Mouse (Mus musculus) hindbrain, postnatal 0 days (tissue): ENCODE data around the gene Bcl9. TPM values are rescaled to one million over a fixed set of nuclear protein-coding genes. Genes with fewer than 3 reads are reported as not detected.

ENCODE experiments used
- ATAC-seq: fragments of 200-750 bp; cut with Nextera tagmentation; 2 replicates; pipeline ENCODE4 v1.8.0; 2017; ENCODE audit warnings: mild to moderate bottlenecking, moderate TSS enrichment, moderate library complexity
- DNase-seq: peaks from one replicate; pipeline ENCODE4 v3.0.0-alpha.2; 2015; ENCODE audit warnings: low spot score
- H3K27ac ChIP-seq: fragments of 300-500 bp; sonication (generic); 2 replicates; pipeline ENCODE4 v1.5.1; 2014; ENCODE audit warnings: mild to moderate bottlenecking
- H3K27me3 ChIP-seq: fragments of 300-500 bp; sonication (generic); 2 replicates; pipeline ENCODE4 v1.6.1; 2014; ENCODE audit warnings: low read length, mixed read lengths; ENCODE audit not compliant: insufficient read depth
- H3K36me3 ChIP-seq: fragments of 300-500 bp; sonication (generic); 2 replicates; pipeline ENCODE4 v1.6.1; 2014; ENCODE audit warnings: low read length, mixed read lengths; ENCODE audit not compliant: insufficient read depth
- H3K4me1 ChIP-seq: fragments of 300-500 bp; sonication (generic); 2 replicates; pipeline ENCODE4 v1.6.1; 2014; ENCODE audit warnings: antibody characterized with exemption, low read length, mixed read lengths; ENCODE audit not compliant: insufficient read depth
- H3K4me2 ChIP-seq: fragments of 300-500 bp; sonication (generic); 2 replicates; pipeline ENCODE4 v1.6.1; 2014; ENCODE audit warnings: low read depth, mild to moderate bottlenecking, low read length, moderate library complexity, mixed read lengths
- H3K4me3 ChIP-seq: fragments of 300-500 bp; sonication (generic); 2 replicates; pipeline ENCODE4 v1.5.1; 2014; ENCODE audit warnings: low read length
- H3K9ac ChIP-seq: fragments of 300-500 bp; sonication (generic); replicated peaks from 2 replicates; pipeline ENCODE4 v1.6.1; 2014; ENCODE audit warnings: mild to moderate bottlenecking, low read length, moderate library complexity, mixed read lengths
- H3K9me3 ChIP-seq: fragments of 300-500 bp; sonication (generic); 2 replicates; pipeline ENCODE4 v1.6.1; 2016; ENCODE audit warnings: low read length, mixed read lengths
- CTCF ChIP-seq: IDR thresholded peaks from 2 replicates; pipeline ENCODE4 v1.5.1; 2016; ENCODE audit warnings: antibody characterized with exemption, control low read depth, low read depth
- WGBS: fragments of 180-500 bp; shearing (Covaris S2); extraction: QIAGEN DNeasy Blood & Tissue Kit; methylation state at CpG from one replicate; pipeline ENCODE4 v1.1.7; 2014; 5-methylcytosine and 5-hydroxymethylcytosine counted together
- polyA plus RNA-seq: library from polyadenylated mRNA; unstranded; fragments of >200 nt; fragmentation: Nextera tagmentation; extraction: Ambion mirVana; gene quantifications from 2 replicates; pipeline ENCODE4 v1.2.1, GENCODE M21; 2015
- total RNA-seq: library from RNA; depleted of rRNA; stranded (reverse); fragments of >200 nt; gene quantifications from 2 replicates; pipeline ENCODE4 v1.2.3, GENCODE M21; 2014

The Bcl9 gene
- total and polyA plus RNA-seq, 2 experiments from 2014 or later: 30.3 to 53.8 TPM

GRCm38 (mm10) chr3:97234797-97235196 lies 62.9 kb downstream of the Bcl9 start:
- ATAC-seq (no peak), DNase-seq (no peak)
- no peak overlapping the region for H3K4me3 ChIP-seq
- 88% methylated on average over 14 of the region's 14 CpGs for WGBS
- TF ChIP-seq CTCF: no peak
- no peaks in the 10 kb centered on the region for H3K9me3 ChIP-seq
- H3K36me3 ChIP-seq: no peaks in the 10 kb centered on the region
- H3K27me3 ChIP-seq: no peaks in the 10 kb centered on the region
- no peak overlapping the region for H3K27ac ChIP-seq
- H3K4me1 ChIP-seq: no peaks in the 10 kb centered on the region
- no peak overlapping the region for H3K4me2 ChIP-seq
- H3K9ac ChIP-seq: no peak overlapping the region

GRCm38 (mm10) chr3:97232328-97232727 lies 65.4 kb downstream of the Bcl9 start:
- ATAC-seq (no peak), DNase-seq (no peak)
- Histone ChIP-seq H3K4me3 (no peak overlapping the region), H3K9me3 (no peaks in the 10 kb centered on the region), H3K27me3 (no peaks in the 10 kb centered on the region), H3K4me1 (peaks cover 7% of the 10 kb centered on the region; the same call in 1 of the 2 replicates), H3K9ac (no peak overlapping the region), H3K36me3 (no peaks in the 10 kb centered on the region), H3K4me2 (no peak overlapping the region), H3K27ac (no peak overlapping the region)
- TF ChIP-seq CTCF: no peak
- WGBS: 86% methylated on average over 3 of the region's 3 CpGs

- Histone ChIP-seq H3K4me1 (peaks cover 7% of the 10 kb centered on the region; the same call in 1 of the 2 replicates), H3K36me3 (no peaks in the 10 kb centered on the region), H3K4me2 (no peak overlapping the region), H3K4me3 (no peak overlapping the region), H3K9ac (no peak overlapping the region), H3K9me3 (no peaks in the 10 kb centered on the region), H3K27ac (no peak overlapping the region), H3K27me3 (no peaks in the 10 kb centered on the region)
- ATAC-seq (no peak), DNase-seq (no peak)
- TF ChIP-seq CTCF: no peak
- 85% methylated on average over 9 of the region's 9 CpGs for WGBS
Measured at GRCm38 (mm10) chr3:97231857-97232256, 65.9 kb downstream of the Bcl9 start.

- ATAC-seq: no peak
- Histone ChIP-seq H3K27me3 (no peaks in the 10 kb centered on the region), H3K27ac (no peak overlapping the region), H3K9ac (no peak overlapping the region), H3K9me3 (no peaks in the 10 kb centered on the region), H3K36me3 (no peaks in the 10 kb centered on the region), H3K4me3 (no peak overlapping the region), H3K4me2 (no peak overlapping the region), H3K4me1 (peaks cover 13% of the 10 kb centered on the region; the same call in 1 of the 2 replicates)
- no peak for DNase-seq
- WGBS: 96% methylated on average over 5 of the region's 5 CpGs
- TF ChIP-seq CTCF: peak; percentile 43
Measured at GRCm38 (mm10) chr3:97230631-97231404, 66.9 kb downstream of the Bcl9 start.

GRCm38 (mm10) chr3:97228457-97228856 lies 69.3 kb downstream of the Bcl9 start:
- peak overlapping the region; percentile 83; the same call in 1 of the 2 replicates for H3K27ac ChIP-seq
- H3K4me2 ChIP-seq: peak overlapping the region; percentile 74
- TF ChIP-seq CTCF: no peak

GRCm38 (mm10) chr3:97228020-97228419 lies 69.7 kb downstream of the Bcl9 start:
- peak overlapping the region; percentile 83 for H3K27ac ChIP-seq
- H3K36me3 ChIP-seq: no peaks in the 10 kb centered on the region
- DNase-seq: no peak
- TF ChIP-seq CTCF: no peak
- ATAC-seq: no peak
- peak overlapping the region; percentile 92 for H3K9ac ChIP-seq
- WGBS: 2% methylated on average over 16 of the region's 16 CpGs
- H3K9me3 ChIP-seq: no peaks in the 10 kb centered on the region
- H3K4me3 ChIP-seq: peak overlapping the region; percentile 92
- H3K27me3 ChIP-seq: no peaks in the 10 kb centered on the region
- peak overlapping the region; percentile 74 for H3K4me2 ChIP-seq
- H3K4me1 ChIP-seq: peaks cover 27% of the 10 kb centered on the region

More at GRCm38 (mm10) chr3:97228457-97228856, 69.3 kb downstream of the Bcl9 start:
- Histone ChIP-seq H3K4me1 (peaks cover 27% of the 10 kb centered on the region), H3K9me3 (no peaks in the 10 kb centered on the region), H3K36me3 (no peaks in the 10 kb centered on the region), H3K27me3 (no peaks in the 10 kb centered on the region), H3K4me3 (peak overlapping the region; percentile 92), H3K9ac (peak overlapping the region; percentile 92)
- ATAC-seq (no peak), DNase-seq (no peak)
- 19% methylated on average over 12 of the region's 12 CpGs for WGBS
